Mouse (Mus musculus) forebrain, embryonic 16.5 days (tissue): ENCODE measurements at regions not wholly inside any gene's neighbourhood (a gene's known extent, or its start where the extent isn't known, plus 50 kb on each side); places are given as distances from the start of the nearest gene placed in this dataset.

Source experiments
- ATAC-seq: fragments of 200-750 bp; cut with Nextera tagmentation; 2 replicates; pipeline ENCODE4 v1.8.0; 2017; ENCODE audit warnings: mild to moderate bottlenecking, moderate library complexity
- H3K27ac ChIP-seq: fragments of 300-500 bp; sonication (generic); 2 replicates; pipeline ENCODE4 v1.5.1; 2014; ENCODE audit warnings: low read length, control low read depth
- H3K27me3 ChIP-seq: fragments of 300-500 bp; sonication (generic); replicated peaks from 2 replicates; pipeline ENCODE4 v1.6.1; 2014; ENCODE audit warnings: low read length; ENCODE audit not compliant: control insufficient read depth, insufficient read depth
- H3K36me3 ChIP-seq: fragments of 300-500 bp; sonication (generic); 2 replicates; pipeline ENCODE4 v1.6.1; 2014; ENCODE audit not compliant: control insufficient read depth, insufficient read depth
- H3K4me1 ChIP-seq: fragments of 300-500 bp; sonication (generic); replicated peaks from 2 replicates; pipeline ENCODE4 v1.6.1; 2014; ENCODE audit warnings: low read length; ENCODE audit not compliant: control insufficient read depth, insufficient read depth
- H3K4me2 ChIP-seq: fragments of 300-500 bp; sonication (generic); 2 replicates; pipeline ENCODE4 v1.6.1; 2014; ENCODE audit warnings: mild to moderate bottlenecking, low read length, control low read depth
- H3K4me3 ChIP-seq: fragments of 300-500 bp; sonication (generic); replicated peaks from 2 replicates; pipeline ENCODE4 v1.5.1; 2014; ENCODE audit warnings: mild to moderate bottlenecking, low read length, control low read depth
- H3K9ac ChIP-seq: fragments of 300-500 bp; sonication (generic); replicated peaks from 2 replicates; pipeline ENCODE4 v1.6.1; 2014; ENCODE audit warnings: low read depth, low read length, control low read depth
- H3K9me3 ChIP-seq: fragments of 300-500 bp; sonication (generic); 2 replicates; pipeline ENCODE4 v1.6.1; 2016; ENCODE audit warnings: low read length; ENCODE audit not compliant: control insufficient read depth
- WGBS: fragments of 180-500 bp; shearing (Covaris S2); extraction: QIAGEN DNeasy Blood & Tissue Kit; methylation state at CpG from one replicate; pipeline ENCODE4 v1.1.7; 2014; 5-methylcytosine and 5-hydroxymethylcytosine counted together

DNA sequence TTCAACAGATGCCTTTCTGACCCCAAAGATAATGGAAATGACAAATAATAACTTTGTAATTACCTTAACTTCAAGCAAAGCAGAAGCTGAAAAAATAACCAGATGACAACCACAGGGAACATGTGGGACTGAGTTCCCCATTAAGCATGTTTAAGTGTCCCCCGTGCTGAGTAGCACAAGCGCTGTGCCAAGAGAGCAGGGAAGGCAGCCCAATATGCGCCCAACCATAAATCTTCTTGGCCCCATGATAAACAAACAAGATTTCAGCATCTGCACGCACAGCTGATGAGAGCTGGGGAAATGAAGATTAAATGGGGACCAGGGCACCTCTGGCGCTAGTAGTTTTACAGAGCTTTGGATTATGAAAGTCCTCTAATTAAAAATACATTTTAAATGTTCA lies 788.1 kb downstream of the Poteg start:
- H3K9me3 ChIP-seq, result no peaks in the 10 kb centered on the region
- no peak overlapping the region for H3K4me3 ChIP-seq
- no peaks in the 10 kb centered on the region for H3K27me3 ChIP-seq
- ATAC-seq, result no peak
- H3K36me3 ChIP-seq, result no peaks in the 10 kb centered on the region
- H3K27ac ChIP-seq, result no peak overlapping the region
- no peak overlapping the region for H3K4me2 ChIP-seq
- 79% methylated on average over 5 of the region's 5 CpGs for WGBS
- H3K9ac ChIP-seq, result no peak overlapping the region
- no peaks in the 10 kb centered on the region for H3K4me1 ChIP-seq

DNA sequence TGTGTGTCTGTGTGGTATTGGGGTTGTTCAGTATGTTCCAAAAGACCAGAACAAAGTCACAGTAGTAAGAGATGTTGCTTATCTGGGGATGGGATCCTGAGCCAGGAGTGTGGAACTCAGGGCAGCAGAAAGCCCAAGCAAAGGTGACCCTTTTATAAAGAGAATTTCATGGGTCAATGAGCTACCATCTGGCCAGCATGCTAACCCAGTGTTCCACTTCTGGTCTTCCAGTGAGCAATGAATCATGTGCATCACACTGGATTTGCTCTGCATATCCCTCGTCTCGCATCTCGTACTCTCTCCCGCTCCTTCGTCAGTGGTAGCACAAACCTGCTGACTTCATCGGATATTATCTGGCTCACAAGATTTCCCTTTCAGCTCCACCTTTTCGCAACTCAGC lies 791.9 kb downstream of the Poteg start:
- Histone ChIP-seq H3K27me3 (no peaks in the 10 kb centered on the region), H3K27ac (no peak overlapping the region), H3K4me2 (no peak overlapping the region), H3K4me1 (no peaks in the 10 kb centered on the region), H3K9me3 (no peaks in the 10 kb centered on the region), H3K9ac (no peak overlapping the region), H3K36me3 (no peaks in the 10 kb centered on the region), H3K4me3 (no peak overlapping the region)
- no peak for ATAC-seq
- 85% methylated on average over 7 of the region's 7 CpGs for WGBS

- no peak overlapping the region for H3K9ac ChIP-seq
- H3K27ac ChIP-seq, result no peak overlapping the region
- no peak overlapping the region for H3K4me2 ChIP-seq
- peaks cover 6% of the 10 kb centered on the region; the same call in 1 of the 2 replicates for H3K4me1 ChIP-seq
- no peaks in the 10 kb centered on the region for H3K36me3 ChIP-seq
- H3K9me3 ChIP-seq, result no peaks in the 10 kb centered on the region
- no peak overlapping the region for H3K4me3 ChIP-seq
- WGBS, result 5% methylated on average over 9 of the region's 9 CpGs
- peak; percentile 95 for ATAC-seq
- 0 out of 2 replicates have a peak, but pooled peaks cover 6% of the 10 kb centered on the region for H3K27me3 ChIP-seq
Measured at GRCm38 (mm10) chr8:28252399-28253240, 805.1 kb downstream of the Poteg start.

GRCm38 (mm10) chr8:28267277-28267676 lies 819.8 kb downstream of the Poteg start:
- H3K9me3 ChIP-seq, result no peaks in the 10 kb centered on the region
- no peak for ATAC-seq
- H3K27me3 ChIP-seq, result no peaks in the 10 kb centered on the region
- WGBS, result 70% methylated on average over 5 of the region's 5 CpGs
- no peaks in the 10 kb centered on the region for H3K36me3 ChIP-seq
- no peaks in the 10 kb centered on the region for H3K4me1 ChIP-seq
- H3K9ac ChIP-seq, result no peak overlapping the region
- no peak overlapping the region for H3K27ac ChIP-seq
- no peak overlapping the region for H3K4me2 ChIP-seq
- H3K4me3 ChIP-seq, result no peak overlapping the region

- WGBS, result 85% methylated on average over 2 of the region's 2 CpGs
- Histone ChIP-seq H3K27me3 (no peaks in the 10 kb centered on the region), H3K27ac (no peak overlapping the region), H3K9me3 (no peaks in the 10 kb centered on the region), H3K36me3 (no peaks in the 10 kb centered on the region), H3K4me2 (no peak overlapping the region), H3K9ac (no peak overlapping the region), H3K4me1 (no peaks in the 10 kb centered on the region), H3K4me3 (no peak overlapping the region)
- ATAC-seq, result peak; percentile 40; the same call in 1 of the 2 replicates
Measured at GRCm38 (mm10) chr8:28284257-28284656, 836.8 kb downstream of the Poteg start.

DNA sequence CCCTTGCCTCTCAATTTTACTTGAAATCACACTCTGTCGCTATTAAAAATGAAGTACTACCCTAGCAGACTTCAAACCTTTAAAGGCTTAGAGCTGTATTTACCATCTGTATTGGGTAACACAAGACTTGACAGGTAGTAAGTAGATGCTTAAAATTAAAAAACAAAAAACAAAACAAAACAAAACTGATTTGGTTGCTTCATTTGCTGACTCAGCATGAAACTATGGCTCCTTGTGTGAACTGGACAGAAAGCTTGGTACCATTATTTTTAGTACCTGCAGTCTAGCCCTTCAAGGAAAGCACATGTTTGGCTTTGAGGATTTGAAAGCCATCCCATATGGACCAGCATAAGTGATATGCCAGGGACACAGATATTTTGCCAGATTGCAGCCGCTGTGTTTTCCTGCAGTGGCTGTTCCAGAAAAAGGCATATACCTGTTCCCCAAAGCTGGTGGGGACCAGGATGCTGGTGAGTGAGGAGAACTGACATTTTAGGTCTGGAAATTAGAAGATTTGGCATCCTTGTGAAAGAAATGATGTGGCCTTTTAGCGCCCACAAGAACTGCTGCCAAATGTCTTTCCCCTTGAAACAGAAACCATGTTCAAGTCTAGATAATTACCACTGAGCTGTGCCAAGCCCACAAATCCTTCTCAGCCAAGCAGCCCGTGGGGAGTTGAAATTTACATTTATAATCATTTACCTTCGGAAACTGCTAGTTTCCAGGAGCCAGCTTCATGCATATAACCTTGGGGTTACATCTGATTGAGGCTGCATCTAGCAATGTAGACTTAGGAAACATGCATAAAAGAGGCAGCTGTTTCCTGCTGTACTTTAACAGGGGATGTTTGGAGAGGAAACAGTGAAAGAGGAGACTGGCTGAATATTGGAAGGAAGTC lies 851.7 kb downstream of the Poteg start:
- Histone ChIP-seq H3K27ac (peak overlapping the region; percentile 63), H3K4me2 (peak overlapping the region; percentile 22; the same call in 1 of the 2 replicates)
- 27% methylated on average over 5 of the region's 5 CpGs for WGBS

DNA sequence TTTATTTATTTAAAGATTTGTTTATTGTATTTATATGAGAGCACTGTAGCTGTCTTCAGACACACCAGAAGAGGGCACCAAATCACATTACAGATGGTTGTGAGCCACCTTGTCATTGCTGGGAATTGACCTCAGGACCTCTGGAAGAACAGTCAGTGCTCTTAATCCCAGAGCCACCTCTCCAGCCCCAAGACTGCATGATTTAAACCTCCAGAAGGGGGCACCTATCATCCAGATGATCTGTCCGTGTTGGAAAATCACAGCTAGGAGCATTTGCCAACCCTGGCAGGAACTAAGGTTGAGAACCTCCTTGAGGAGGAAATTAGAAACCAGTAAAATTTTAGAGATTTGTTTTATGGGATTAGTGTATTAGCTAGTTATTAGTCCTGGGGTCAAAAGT lies 869.6 kb downstream of the Poteg start:
- WGBS, result 62% methylated on average over 1 of the region's 1 CpGs
- Histone ChIP-seq H3K27ac (no peak overlapping the region), H3K4me3 (no peak overlapping the region), H3K9me3 (no peaks in the 10 kb centered on the region), H3K9ac (no peak overlapping the region), H3K4me1 (no peaks in the 10 kb centered on the region), H3K36me3 (no peaks in the 10 kb centered on the region), H3K4me2 (no peak overlapping the region), H3K27me3 (no peaks in the 10 kb centered on the region)
- no peak for ATAC-seq

More for the DNA sequence above, 851.7 kb downstream of the Poteg start:
- peaks cover 15% of the 10 kb centered on the region for H3K4me1 ChIP-seq
- no peak overlapping the region for H3K9ac ChIP-seq
- ATAC-seq, result peak; percentile 91
- H3K4me3 ChIP-seq, result no peak overlapping the region
- no peaks in the 10 kb centered on the region for H3K27me3 ChIP-seq
- H3K36me3 ChIP-seq, result no peaks in the 10 kb centered on the region
- no peaks in the 10 kb centered on the region for H3K9me3 ChIP-seq

DNA sequence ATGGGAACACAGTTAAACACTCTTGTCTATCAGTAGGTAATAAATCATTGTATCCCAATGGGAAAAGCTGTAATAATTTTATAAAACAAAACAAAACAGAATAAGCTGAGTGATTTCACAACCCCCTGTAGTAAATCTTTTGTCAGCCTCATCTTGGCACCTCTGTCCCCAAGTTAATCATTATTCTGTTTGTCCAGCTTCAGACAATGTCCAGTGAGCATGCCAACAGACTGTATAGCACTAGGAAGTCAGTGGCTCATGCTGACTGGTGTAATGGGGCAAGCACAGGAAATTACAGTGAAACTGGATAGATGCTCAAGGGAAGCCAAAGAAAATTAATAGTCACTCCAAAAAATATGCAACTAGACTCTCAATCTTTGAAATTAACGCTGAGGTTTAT lies 885.9 kb downstream of the Poteg start:
- Histone ChIP-seq H3K27me3 (no peaks in the 10 kb centered on the region), H3K36me3 (no peaks in the 10 kb centered on the region), H3K27ac (no peak overlapping the region), H3K9ac (no peak overlapping the region), H3K4me1 (no peaks in the 10 kb centered on the region), H3K9me3 (no peaks in the 10 kb centered on the region), H3K4me2 (no peak overlapping the region), H3K4me3 (no peak overlapping the region)
- ATAC-seq, result no peak
- 92% methylated on average over 1 of the region's 1 CpGs for WGBS

DNA sequence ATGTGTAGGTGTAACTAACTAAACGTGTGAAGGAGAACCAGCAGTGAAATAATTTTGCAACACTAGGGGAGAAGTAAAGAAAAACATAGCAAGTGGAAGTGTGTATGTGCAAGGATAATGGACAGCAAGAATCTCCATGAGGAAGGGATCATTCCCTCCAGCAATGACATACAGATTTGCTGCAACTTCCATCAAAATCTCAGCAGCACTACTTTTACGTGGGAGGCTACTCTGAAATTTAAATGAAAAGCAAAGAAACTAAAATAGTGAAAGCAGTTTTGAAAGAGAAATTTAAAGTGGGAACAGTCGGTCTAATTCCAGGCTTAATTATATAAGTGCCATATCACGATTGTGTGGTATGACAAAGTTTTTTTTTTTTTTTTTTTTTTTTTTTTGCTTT lies 890.0 kb downstream of the Poteg start:
- 85% methylated on average over 4 of the region's 4 CpGs for WGBS
- Histone ChIP-seq H3K4me3 (no peak overlapping the region), H3K36me3 (no peaks in the 10 kb centered on the region), H3K4me1 (no peaks in the 10 kb centered on the region), H3K4me2 (no peak overlapping the region), H3K27me3 (no peaks in the 10 kb centered on the region), H3K9ac (no peak overlapping the region), H3K9me3 (no peaks in the 10 kb centered on the region), H3K27ac (no peak overlapping the region)
- no peak for ATAC-seq
